Mouse (Mus musculus) C2C12 (cell line): ENCODE results near the gene Paqr7.

Experiments used
- CEBPB ChIP-seq: IDR thresholded peaks from one replicate; pipeline ENCODE4 v1.6.1; 2011; ENCODE audit warnings: low read depth, mild to moderate bottlenecking, control low read depth, moderate library complexity
- CTCF ChIP-seq: IDR thresholded peaks from one replicate; pipeline ENCODE4 v1.5.1; 2011; ENCODE audit not compliant: control insufficient read depth, insufficient read depth, insufficient read length
- FOSL1 ChIP-seq: IDR thresholded peaks from one replicate; pipeline ENCODE4 v1.8.0; 2011; ENCODE audit warnings: mild to moderate bottlenecking, low read length; ENCODE audit not compliant: poor library complexity, insufficient read depth, severe bottlenecking
- MAX ChIP-seq: IDR thresholded peaks from one replicate; pipeline ENCODE4 v1.6.1; 2011; ENCODE audit warnings: mild to moderate bottlenecking, control low read depth
- MYOD1 ChIP-seq: IDR thresholded peaks from one replicate; pipeline ENCODE4 v1.6.1; 2011; ENCODE audit warnings: low read depth; ENCODE audit not compliant: control insufficient read depth, insufficient read length
- MYOG ChIP-seq: IDR thresholded peaks from one replicate; pipeline ENCODE4 v1.6.1; 2011; ENCODE audit not compliant: control insufficient read depth, insufficient read length; ENCODE audit errors: extremely low read depth
- USF1 ChIP-seq: IDR thresholded peaks from one replicate; pipeline ENCODE4 v1.6.1; 2011; ENCODE audit warnings: low read depth, mild to moderate bottlenecking, control low read depth, moderate library complexity

DNA sequence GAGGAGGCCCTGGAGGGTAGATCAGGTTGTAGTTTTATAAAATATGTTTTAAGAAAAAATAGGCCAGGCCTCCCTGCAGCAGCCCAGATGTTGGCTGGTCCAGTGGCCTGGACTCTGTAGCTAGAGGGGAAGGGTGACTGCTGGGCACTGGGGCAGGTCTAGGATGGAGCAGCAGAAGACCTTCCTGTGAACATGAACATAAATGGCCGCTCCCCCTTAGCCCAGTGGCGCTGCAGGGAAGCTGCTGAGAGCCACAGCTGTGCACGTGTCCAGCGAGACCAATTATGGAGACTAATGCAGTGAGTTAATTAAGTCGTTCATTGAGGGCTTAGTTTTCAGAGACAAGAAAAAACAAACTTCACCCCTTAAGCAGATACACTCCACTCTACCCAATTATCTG is 29.3 kb downstream of the Paqr7 start:
- TF ChIP-seq CTCF (no peak), MAX (no peak), USF1 (no peak), CEBPB (no peak), MYOD1 (no peak), MYOG (no peak), FOSL1 (no peak)
